Mouse (Mus musculus) adrenal gland (tissue): ENCODE data around the gene Zfp46.

Experiments used
- intact Hi-C: fragments of 180-260 bp; cut with DNase I; formaldehyde crosslinking; loops from one replicate; pipeline ENCODE4 v1.15.1; 2025

Zfp46 gene

DNA sequence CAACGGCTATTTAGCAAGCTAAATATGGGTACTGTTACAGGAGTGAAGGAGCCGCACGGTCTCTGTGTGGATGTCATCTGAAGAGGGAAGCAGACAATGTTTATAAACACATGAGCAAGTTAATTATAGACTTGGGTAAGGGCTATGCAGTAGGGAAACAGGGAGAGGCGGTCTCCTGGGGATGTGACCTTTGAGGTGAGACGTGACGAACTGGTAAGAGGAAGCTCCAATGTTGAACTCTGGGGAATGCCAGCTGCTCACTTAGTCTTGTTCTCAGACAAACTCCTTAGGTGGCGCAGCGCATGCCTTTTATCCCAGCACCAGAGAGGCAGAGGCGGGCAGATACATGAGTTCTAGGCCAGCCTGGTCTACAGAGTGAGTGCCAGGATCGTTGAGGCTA, 22.6 kb upstream of the Zfp46 start:
- intact Hi-C loops, result no loop called here

DNA sequence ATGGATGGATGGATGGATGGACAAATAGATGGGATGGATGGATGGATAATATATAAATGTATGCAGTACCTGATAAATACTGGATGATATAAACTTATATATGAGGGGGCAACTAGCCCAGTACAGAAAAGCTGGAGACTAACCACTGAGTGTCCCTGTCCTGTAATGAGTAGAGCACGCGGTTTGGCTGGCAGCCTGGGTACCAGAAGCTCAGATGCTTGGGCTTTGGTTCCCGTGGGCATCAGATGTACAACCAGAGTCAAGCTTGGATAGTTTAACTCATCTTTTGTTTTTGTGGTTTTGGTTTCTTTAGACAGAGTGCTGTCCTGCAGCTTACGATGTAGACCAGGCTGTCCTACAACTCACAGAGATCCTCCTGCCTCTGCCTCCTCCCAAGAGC, 20.9 kb upstream of the Zfp46 start:
- intact Hi-C loops, result no loop called here

DNA sequence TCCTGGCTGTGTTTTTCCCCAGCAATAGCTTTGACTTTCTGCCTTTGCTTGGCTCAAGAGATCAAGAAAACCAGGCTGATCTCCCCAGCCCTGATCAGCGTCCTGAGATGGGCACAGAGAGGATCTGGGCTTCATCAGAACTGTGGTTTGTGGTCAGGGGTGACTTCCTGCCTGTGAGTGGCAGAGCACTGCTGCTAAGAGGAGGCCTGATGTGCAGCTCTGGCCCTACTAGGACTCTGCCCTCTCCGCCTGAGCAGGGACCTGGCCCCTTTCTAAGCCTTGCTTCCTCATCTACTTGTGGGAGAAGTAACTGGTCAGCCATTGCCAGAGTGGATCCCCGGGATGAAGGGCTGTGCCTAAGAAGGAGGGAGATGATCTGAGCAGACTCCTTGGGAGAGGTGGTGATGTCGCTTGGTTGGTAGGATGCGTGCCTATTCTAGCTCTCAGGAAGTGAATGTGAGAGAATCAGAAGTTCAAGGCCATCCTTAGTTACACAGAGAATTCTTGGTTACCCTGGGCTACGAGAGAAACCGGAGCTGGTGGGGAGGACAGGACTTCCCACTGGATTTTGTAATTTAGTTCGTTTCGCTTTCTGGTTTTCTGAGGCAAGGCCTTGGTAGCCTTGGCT, 17.7 kb upstream of the Zfp46 start:
- intact Hi-C loops, result no loop called here

DNA sequence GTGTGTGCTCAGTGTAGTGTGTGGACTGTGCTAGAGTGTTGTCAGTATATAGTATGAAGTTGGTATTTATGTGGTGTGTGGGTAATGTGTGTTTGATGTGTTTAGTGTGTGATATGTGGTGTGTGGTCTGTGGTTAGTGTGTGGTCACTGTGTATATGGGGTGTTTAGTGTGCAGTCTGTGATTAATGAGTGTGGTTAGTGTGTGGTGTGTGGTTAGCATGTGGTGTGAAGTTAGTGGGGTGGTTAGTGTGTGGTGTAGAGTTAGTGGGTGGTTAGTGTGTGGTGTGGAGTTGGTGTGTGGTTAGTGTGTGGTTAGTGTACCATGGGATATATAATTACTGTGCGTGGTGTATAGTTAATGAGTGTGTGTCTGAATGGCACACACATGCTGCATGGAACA, 15.6 kb upstream of the Zfp46 start:
- intact Hi-C loops, result no loop called here

DNA sequence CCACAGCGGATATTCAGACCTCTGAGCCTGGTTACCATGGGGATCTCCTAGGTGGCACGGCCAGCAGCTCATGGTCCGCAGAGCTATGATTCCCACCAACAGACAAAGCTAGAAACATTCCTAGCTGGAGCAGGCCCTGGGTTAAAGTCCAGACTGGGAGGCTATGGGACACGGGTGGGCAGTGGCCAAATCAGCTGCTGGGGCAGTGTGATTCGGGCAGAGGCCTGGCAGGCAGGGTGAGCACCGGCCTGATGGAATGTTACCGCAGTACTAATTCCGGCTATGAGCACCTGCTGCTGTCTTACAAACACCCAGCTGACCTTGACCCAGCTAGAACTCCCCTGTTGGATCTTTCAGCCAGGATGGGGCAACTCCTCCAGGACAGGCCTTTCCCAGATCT, 13.8 kb upstream of the Zfp46 start:
- intact Hi-C loops, result no loop called here

DNA sequence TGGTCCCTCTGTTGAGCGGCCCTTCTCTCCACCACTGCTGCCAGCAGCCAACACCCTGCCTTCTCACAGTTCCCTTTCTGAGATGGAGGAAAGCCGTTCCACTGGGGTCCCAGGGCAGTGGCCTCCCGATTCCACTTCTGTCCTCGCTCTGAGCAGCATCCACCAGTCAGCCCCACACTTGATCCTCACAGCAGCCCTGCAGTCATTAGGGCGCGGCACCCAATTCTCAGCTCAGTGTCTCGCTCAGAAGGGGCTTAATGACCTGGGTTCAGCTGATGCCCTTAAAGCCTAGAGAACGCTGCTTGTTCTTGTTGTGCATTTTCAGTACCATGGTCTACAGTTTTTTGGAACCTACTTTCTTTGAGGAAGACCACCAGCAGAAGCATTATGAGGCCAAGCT, 3.4 kb upstream of the Zfp46 start:
- intact Hi-C loops, result loop anchor here (10.0 kb wide), 1 partner anchor 296 kb away; the partner anchor contains the start of gene Pithd1

DNA sequence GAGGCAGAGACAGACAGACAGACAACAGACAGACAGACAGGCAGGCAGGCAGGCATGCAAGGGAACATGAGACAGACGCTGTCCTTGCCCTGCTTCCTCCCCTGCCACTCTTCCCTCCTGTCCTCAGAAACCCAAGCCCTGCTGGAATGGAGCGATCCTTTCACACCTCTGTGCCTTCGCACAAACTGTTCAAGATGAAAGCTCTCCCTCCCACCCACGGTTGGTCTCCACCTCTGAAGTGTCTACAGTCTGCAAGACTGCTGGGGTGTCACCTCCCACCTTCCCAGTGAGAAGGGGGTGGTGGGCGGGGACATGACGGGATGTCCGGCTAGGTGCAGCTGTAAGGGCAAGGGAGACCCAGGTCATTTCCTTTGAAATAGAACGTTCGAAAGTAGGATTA, 2.9 kb upstream of the Zfp46 start:
- intact Hi-C loops, result loop anchor here (10.0 kb wide), 1 partner anchor 297 kb away; the partner anchor contains the start of gene Pithd1

DNA sequence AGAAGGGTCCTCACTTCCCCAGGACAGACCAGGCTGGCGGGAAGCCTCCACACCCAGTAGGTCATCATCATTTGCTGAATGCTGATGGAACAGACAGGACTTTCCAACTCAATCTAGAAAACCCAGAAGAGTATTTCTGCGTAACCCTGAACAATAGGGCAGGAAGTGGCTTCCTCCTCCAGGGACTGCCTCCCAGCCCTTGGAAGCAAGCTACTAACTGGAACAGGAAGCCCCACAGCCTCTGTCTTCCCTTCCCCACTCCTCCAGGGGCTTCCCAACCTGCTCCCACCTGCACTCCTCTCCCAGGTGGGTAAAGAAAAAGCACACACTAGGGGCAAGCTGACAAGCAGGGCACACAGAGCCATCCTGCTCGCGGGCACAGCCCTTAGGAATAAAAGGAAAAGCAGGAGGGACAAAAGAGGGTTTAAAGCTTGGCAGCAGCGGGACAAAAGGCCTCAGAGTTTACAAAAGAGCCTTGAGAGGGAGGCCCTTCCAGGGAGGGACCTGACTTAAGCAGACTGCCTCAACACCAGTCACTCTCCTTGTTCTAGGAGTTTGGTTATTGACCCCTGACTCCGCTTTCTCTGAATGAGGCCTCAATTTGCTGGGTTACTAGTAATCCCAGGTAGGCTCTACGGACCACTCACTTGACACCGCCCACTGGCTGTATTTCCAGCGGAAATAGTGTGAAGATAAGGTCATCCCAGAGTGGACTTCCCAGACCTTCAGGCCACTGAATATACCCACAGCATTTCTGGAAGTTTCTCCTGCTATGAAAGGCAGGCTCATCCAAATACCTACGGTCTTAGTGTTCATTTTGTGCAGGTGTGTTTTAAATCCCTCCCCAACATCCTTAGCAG, 1.6 kb upstream of the Zfp46 start:
- intact Hi-C loops, result loop anchor here (10.0 kb wide), 1 partner anchor 298 kb away; the partner anchor contains the start of gene Pithd1

DNA sequence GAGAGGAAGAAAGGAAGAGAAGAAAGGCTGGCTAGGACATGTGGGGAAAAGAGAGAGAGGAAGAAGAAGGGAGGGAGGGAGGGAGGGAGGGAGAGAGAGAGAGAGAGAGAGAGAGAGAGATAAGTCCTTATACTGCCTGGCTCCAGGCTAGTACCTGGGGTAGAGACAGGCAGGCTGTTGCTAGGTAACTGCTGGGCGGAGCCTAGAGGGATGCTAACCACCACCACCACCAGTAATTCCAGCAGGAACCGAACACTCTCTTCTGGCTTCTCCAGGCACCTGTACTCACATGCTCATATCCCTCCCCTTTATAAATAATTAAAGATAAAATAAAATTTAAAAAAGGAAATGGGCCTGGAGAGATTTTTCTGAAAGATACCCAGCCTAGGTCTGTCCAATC, 700 bp upstream of the Zfp46 start:
- intact Hi-C loops, result loop anchor here (10.0 kb wide), 1 partner anchor 299 kb away; the partner anchor contains the start of gene Pithd1

DNA sequence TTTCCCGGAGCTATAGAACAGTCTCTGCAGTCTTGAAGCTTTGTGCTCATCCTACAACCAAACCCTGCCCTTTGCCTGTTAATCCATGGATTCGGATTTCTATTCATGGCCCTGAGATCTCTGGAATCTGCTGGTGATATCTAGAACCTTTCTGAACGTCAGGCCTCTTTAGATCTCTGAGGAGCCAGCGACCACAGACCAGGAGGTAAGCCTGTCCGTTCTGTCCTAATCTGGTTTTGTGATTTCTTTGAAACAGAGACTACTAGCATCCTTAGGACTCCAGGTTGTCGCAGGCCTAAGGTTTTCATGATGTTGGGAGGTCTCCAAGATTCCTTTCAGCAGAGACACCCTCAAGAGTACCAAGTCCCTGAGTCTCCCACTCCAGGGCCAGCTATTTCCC, 408 bp downstream of the Zfp46 start:
- intact Hi-C loops, result loop anchor here (10.0 kb wide), 1 partner anchor 300 kb away; the partner anchor contains the start of gene Pithd1

DNA sequence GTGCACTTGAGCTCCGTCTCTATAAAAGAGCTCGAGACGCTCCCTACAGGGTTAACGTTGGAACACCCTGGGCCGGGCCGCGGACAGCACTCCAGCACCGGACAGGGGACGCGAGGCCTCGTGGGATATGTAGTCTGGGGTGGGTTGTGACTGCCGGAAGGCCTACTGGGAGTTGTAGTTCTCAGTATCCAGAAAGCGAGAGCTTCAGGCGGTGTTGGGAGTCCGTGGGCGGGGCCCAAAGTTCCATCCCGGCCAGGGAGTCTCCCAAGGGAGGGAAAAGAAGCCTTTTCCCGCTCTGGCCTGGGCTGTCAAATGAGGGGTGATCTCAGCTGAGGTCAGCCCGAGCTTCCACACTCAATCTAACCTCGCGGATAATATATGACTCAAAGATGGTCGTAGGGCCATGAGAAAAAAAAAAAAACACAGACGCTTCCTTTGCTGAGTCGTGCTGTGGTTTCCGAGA, 896 bp downstream of the Zfp46 start:
- intact Hi-C loops, result loop anchor here (10.0 kb wide), 1 partner anchor 301 kb away; the partner anchor contains the start of gene Pithd1

DNA sequence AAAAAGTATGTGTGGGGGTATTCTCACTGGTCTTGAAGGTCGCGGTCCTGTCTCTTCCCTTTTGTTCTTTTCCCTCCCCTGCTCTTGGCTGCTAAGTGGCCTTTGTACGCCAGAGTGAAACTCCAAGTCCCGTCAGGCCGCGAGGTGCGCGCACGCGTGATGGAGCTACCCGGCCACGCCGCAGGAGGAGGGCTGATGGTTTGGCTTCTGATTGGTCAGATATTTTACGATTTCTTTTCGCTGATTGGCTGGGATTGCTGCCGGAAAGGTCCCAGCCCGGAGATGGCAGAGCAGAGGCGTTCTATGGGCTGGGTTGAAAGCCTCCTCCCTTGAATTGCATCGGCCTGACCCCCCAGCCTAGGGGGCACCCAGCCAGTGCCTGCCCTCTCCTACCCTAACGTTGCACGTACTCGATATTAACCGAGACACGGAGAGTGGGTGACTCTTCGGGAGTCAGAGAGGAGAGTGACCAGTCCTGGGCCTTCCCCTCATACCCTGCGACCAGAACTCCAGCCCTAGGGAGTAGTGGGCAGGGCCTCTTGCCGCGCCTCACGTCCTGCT, 1.4 kb downstream of the Zfp46 start:
- intact Hi-C loops, result loop anchor here (10.0 kb wide), 1 partner anchor 301 kb away; the partner anchor contains the start of gene Pithd1

DNA sequence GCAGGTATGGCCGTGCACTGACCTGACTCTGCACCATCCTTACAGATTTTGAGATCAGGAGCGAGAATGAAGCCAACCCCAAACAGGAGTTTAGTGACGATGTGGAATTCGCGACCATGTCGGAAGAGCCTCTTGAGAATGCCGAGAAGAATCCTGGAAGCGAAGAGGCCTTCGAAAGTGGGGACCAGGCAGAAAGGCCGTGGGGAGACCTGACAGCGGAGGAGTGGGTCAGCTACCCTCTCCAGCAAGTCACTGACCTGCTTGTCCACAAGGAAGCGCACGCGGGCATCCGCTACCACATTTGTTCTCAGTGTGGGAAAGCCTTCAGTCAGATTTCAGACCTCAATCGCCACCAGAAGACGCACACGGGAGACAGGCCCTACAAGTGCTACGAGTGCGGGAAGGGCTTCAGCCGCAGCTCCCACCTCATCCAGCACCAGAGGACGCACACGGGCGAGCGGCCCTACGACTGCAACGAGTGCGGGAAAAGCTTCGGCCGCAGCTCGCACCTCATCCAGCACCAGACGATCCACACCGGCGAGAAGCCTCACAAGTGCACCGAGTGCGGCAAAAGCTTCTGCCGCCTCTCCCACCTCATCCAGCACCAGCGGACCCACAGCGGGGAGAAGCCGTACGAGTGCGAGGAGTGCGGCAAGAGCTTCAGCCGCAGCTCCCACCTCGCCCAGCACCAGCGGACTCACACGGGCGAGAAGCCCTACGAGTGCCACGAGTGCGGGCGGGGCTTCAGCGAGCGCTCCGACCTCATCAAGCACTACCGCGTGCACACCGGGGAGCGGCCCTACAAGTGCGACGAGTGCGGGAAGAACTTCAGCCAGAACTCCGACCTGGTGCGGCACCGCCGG, 5.7 kb downstream of the Zfp46 start:
- intact Hi-C loops, result loop anchor here (10.0 kb wide), 1 partner anchor 305 kb away; the partner anchor contains the start of gene Pithd1

DNA sequence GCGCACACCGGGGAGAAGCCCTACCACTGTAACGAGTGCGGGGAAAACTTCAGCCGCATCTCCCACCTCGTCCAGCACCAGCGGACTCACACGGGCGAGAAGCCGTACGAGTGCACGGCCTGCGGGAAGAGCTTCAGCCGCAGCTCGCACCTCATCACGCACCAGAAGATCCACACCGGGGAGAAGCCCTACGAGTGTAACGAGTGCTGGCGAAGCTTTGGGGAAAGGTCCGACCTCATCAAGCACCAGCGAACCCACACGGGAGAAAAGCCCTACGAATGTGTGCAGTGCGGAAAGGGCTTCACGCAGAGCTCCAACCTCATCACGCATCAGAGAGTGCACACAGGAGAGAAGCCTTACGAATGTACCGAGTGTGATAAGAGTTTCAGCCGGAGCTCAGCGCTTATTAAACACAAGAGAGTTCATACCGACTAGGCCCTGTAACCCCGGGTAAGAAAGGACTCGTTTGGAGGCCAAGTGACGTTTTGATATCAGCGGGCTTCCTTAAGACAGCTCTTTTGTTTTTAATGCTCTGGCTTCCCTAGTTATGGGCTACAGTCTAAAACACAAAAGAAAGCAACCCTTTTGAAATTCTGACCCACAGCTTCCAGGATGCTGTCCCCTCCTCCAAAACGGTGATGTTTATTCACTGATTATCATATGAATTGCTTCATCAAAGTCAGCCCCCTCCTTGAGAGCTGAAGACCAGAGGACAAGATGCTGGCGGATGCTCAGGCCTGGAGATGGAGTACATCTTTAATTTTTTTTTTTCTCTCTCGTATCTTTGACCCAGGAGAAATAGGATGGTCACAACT, 6.5 kb downstream of the Zfp46 start:
- intact Hi-C loops, result no loop called here

DNA sequence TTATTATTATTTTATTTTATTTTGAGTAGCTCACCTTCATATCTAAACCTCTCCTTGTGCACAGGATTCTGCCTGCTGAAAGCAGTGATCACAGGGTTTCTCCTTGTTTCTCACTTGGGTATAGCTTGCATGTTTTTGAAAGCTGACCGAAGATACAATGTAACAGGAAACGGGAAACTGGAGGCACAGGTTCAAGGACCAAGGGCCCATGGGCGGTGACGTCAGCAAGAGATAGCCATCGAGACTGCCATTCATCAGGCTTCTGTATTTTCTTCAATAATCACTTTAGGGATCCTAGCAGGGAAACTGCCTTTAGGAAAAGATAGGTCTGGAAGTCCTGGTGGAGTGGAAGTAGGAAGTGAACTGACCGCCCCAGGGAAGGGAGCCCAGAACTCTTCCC, 7.2 kb downstream of the Zfp46 start:
- intact Hi-C loops, result no loop called here

DNA sequence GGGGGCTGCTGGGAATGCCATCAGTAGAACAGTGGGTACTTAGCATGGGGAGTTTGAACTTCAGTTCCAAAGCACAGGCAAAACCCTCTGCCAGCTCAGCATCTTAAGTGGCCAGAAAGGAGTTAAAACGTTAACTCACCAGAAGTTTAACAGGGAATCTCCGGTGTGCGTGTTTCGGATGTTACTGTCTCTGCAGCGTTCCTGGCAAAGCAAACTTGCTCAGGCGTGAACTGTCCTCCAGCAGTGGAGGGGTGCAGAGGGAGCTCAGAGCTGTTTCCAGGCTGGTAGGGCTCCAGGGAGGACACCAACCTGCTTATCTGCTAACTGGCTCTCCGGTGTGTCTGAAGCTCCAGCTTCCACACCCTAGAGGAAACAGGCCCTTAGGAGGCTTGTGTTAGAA, 11.5 kb downstream of the Zfp46 start:
- intact Hi-C loops, result no loop called here

DNA sequence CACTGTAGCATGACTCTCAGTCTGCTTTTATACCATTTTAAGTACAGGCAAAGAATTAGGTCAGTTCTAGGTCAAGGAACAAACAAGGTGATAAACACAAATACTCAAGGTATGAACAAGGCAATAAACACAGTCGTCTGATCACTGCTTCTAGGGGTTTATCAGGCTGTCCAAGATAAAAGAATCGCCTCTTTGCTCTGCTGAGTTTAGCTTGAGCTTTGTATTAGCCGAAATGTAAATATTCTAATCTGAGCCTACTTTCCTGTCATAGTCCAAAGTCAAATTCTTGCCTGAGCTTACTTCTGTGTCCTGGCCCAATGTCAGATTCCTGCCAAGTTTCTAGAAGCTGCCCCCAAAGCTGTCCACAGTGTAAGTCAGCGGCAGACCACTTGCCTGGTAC, 18.0 kb downstream of the Zfp46 start:
- intact Hi-C loops, result no loop called here

DNA sequence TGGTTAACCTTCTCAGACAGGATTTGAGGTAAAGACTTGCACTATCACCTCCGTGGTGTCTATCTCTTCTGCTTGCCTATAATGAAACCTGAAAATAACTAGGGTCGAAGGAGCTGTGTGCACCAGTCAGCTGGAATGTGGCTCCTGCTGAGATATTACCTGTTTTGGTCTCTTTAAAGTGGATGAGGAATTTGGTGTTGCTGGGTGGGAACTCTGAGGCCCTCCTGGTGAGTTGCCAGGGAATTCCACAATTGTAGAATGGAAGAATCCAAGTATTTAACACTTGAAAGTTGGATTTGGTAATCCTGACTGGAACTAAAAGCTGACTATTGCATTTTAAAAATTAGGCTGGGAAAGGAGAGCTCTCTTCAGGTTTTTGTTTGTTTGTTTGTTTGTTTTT, 19.7 kb downstream of the Zfp46 start:
- intact Hi-C loops, result no loop called here

DNA sequence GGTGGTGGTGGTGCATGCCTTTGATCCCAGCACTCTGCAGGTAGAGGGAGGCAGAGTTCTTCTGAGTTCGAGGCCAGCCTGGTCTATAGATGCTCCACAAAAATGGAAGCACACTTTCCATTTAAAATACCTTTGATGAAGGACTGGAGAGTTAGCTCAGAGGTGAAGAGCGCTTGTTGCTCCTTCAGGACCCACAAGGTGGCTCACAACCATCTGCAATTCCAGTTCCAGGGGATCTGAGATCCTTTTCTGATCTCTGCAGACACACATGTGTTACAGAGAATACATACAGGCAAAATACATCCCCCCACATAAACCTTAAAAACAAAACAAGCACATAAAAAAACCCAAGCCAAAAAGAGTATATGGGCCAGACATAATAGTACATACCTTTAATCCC, 23.9 kb downstream of the Zfp46 start:
- intact Hi-C loops, result no loop called here

DNA sequence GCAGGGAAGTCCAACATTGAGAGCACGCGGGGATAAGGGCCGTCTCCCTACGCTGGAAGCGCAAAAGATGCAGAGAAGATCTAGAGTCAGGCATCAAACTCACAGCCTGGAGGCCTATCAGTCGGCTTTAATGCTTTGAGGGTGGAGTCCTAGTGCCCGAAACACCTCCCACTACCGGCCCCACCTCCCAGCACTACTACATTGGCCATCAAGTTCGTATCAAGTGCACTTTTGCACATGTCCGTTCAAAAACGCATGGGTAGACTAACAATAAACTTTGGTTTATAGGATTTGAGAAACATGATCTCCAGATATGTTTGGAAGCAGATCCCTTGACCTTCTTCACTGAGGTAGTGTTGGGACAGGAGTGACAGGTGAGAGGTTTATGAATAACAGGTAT, 25.3 kb downstream of the Zfp46 start:
- intact Hi-C loops, result no loop called here
